Mouse (Mus musculus) cerebellum, adult 18-20 months (tissue): ENCODE measurements at regions not wholly inside any gene's neighbourhood (a gene's known extent, or its start where the extent isn't known, plus 50 kb on each side); places are given as distances from the start of the nearest gene placed in this dataset.
"Not testable (repeated sequence)": the region's sequence is repeated elsewhere in the genome, so short reads cannot be mapped to it uniquely, and the experiment has no call there.

ENCODE experiments used
- DNase-seq, 2 experiments: peaks; one replicate each; pipeline ENCODE4 v3.0.0; 2021

DNA sequence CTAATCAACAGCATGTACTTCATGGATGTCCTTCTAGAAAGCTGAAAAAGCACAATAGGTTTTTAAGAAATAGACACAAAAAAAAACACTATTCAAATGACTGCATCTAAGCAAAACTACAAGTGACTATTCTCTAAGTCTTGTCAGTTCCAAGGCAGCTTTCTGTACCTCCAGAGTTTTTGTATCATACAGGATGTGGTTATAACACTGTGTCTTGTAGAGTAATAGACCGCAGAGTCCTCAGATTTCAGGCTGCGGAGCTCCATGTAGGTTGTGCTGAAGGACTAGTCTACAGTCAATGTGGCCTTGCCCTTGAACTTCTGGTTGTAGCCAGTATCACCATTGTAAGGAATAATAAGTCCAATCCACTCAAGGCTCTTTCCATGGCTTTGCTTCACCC is 1137.7 kb upstream of the Zfp386 start:
- DNase-seq: not testable (repeated sequence)

DNA sequence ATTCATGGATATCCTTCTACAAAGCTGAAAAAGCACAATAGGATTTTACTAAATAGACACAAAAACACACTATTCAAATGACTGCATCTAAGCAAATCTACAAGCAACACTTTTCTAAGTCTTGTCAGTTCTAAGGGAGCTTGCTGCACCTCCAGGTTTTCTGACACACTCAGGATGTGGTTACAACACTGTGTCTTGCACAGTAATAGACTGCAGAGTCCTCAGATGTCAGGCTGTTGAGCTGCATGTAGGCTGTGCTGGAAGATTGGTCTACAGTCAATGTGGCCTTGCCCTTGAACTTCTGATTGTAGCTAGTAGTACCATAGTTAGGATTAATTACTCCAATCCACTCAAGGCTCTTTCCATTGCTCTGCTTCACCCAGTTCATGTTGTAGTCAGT is 1133.1 kb upstream of the Zfp386 start:
- DNase-seq: not testable (repeated sequence)

DNA sequence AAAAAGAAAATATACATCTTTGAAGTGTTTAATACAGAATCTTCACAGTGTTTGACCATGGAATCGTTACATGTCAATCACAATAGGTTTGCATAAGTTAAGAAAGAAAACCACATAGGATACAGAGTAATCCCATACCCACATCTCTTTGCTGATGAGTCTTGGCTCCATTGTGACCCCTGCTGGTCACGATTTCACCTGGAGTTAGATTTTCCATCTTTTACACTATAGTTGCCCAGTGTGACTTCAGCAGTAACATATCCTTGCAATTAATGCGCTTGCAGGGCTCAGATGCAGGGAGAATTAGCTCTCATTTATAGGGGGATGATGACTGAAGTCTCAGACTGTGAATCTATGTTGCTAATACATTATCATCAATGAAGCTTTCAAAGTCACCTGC is 1119.8 kb upstream of the Zfp386 start:
- DNase-seq: no peak

DNA sequence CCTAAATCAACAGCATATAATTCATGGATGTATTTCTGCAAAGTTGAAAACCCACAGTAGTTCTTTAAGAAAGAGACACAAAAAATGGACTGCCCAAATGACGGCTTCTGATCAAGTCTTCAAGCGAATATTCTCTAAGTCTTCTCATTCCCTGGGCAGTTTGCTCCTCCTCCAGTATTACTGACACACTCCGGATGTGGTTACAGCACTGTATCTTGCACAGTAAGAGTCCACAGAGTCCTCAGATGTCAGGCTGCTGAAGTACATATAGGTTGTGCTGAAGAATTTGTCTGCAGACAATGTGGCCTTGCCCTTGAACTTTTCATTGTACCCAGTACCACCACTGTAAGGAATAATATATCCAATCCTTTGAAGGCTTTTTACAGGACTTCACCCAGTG is 1115.4 kb upstream of the Zfp386 start:
- DNase-seq: no peak

DNA sequence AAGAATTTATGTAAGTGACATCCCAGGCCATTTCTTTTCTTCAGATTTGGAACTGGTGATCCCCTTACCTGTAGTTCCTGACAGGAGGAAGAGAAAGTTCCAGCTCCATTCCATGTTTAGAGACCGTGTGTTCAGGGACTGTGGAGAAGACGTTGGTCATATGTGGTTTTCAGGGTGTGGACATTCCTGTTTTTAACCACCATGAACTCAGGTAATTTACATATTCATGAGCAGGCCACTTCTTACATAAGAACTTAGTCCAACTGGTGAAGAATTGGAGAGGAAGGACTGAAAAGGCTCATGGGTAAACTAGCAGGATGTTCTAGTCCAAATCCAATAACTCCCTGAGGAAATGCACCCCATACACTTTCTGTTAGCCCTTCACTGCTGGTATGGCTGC is 1114.9 kb upstream of the Zfp386 start:
- DNase-seq: no peak

DNA sequence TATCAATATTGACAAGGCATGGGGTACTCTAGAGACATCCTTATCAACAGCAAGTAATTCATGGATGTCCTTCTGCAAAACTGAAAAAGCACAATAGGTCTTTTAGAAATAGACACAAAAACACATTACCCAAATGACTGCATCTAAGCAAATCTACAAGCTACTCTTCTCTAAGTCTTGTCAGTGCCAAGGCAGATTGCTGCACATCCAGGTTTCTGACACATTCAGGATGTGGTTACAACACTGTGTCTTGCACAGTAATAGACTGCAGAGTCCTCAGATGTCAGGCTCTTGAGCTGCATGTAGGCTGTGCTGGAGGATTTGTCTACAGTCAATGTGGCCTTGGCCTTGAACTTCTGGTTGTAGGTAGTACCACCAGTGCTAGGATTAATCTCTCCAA is 1110.7 kb upstream of the Zfp386 start:
- not testable (repeated sequence) for DNase-seq

DNA sequence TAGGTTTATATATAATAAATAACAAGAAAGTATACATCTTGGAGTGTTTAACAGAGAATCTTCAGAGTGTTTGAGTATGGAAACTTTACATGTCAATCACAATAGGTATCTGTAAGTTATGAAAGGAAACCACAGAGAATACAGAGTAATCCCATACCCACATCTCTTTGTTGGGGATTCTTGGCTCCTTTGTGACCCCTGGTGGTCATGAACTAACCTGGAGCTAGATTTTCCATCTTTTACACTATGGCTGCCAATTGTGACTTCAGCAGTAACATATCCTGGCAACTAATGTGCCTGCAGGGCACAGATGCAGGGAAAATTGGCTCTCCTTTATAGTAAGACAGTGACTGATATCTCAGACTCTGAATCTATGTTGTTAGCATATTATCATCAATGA is 1107.9 kb upstream of the Zfp386 start:
- DNase-seq: no peak

DNA sequence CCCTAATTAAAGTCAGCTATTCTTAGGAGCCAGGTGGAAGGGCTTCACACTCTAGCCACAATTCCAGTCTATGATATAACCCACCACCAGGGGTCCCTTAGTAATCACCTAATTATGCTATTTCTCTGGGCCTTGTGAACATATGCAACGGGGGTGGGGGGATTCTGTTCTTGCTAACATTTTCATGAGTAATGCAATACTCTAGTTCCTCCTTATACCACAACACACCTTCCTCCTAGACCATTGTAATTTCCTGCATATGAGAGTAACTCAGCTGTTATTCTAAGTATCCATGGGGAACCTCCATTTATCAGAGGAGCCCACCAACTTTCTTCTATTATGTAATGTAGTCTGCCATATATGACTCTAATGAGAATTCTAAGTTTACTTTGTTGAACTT is 1085.4 kb upstream of the Zfp386 start:
- DNase-seq: no peak

DNA sequence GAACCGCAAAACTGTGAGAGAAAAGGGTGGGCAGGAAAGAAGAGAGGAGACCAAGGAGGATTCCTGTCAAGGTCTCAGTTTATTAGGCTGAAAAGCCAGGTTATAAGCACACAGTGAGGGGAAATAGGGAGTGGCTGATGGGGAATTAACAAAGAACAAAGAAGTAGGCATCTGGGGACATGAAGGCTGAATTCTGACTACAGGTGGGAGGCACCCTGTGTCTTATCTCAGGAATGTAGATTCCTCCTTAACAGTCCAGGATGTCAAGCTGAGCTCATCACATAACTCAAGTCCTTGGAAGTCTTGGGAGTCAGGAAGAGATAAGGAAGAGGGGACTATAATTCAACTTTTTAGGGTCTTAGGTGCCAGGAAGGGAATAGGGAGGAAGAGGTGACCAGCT is 1083.3 kb upstream of the Zfp386 start:
- DNase-seq: not testable (repeated sequence)

DNA sequence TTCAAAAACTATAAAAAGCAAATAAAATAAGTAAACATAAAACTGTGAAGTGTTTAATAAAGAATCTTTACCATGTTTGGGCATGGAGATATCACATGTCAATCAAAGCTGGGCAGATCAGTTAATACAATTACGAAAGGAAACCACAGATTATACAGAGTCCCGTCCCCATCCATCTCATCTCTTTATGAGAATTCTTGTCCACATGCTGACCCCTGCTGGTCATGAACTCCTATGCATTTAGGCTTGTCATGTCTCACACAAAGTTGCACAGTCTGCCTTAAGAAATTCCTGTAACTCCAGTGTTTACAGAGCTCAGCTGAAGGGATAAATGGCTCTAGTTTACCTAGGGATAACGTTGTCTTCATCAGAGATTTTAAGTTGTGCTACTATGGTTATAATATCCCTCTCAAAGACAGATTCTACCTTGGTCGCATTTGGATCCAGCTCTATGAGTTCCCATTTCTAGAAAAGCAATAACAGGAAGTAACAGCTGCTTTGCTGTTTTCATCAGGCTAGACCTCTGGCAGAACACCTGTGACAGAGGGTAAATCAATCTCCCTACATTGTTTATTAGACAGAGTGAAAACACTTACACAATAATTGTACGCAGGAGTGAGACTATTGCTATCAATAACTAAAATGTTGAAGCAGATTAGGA is 1065.9 kb upstream of the Zfp386 start:
- DNase-seq: no peak

DNA sequence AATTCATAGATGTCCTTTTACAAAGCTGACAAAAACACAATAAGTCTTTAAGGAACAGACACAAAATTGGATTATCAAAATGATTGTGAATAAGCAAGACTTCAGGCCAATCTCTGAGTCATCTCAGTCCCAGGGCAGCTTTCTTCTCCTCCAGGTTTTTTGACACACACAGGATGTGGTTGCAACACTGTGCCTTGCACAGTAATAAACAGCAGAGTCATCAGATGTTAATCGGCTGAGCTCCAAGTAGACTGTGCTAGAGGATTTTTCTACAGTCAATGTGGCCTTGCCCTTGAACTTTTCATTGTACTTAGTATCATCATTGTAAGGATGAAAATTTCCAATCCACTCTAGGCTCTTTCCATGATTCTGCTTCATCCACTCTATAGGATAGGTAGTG is 1056.6 kb upstream of the Zfp386 start:
- no peak for DNase-seq

DNA sequence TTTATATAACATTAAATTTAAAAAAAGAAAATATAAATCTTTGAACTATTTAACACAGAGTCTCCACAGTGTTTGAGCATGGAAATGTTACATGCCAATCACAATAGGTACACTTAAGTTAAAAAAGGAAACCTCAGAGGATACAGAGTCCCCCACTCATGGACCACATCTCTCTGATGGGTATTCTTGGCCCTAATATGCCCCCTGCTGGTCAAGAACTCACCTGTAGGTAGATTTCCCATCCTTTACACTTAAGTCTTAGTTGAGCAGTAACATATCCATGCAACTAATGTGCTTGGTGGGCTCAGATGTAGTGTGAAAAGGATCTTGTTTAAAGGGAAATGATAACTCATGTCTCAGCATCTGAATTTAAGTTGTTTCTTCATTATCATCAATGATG is 1050.7 kb upstream of the Zfp386 start:
- DNase-seq: no peak

DNA sequence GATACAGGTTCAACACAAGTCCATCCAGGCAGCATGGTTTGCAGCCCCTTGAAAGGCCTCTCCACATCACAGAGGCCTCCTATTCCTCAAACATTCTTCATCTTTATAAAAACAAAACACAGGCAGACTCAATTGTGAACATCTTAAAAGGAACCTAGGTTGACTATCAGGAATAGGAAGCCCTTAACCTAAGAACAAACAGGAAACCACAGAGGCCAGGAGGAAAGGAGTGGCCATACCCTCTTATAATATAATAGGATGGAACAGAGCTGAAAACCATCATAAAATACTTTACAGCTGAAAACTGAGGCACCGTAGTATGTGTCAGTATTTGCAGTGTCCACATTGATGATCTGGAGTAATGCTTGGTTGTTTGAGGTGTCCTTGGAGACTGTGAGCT is 1044.4 kb upstream of the Zfp386 start:
- DNase-seq: no peak

DNA sequence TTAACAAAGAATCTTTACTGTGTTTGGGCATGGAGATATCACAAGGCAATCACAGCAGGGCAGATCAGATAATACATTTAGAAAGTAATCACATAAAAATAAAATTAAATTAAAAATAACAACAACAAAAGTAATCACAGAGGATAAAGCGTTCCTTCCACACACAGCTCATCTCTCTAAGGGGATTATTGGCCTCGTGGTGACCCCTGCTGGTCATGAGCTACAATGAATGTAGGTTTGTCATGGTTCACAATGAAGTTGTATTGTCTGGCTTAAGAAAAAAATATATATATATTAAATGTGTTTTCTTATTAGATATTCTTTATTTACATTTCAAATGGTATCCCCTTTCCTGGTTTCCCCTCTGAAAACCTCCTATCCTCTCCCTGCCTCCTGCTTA is 1039.1 kb upstream of the Zfp386 start:
- DNase-seq: no peak

DNA sequence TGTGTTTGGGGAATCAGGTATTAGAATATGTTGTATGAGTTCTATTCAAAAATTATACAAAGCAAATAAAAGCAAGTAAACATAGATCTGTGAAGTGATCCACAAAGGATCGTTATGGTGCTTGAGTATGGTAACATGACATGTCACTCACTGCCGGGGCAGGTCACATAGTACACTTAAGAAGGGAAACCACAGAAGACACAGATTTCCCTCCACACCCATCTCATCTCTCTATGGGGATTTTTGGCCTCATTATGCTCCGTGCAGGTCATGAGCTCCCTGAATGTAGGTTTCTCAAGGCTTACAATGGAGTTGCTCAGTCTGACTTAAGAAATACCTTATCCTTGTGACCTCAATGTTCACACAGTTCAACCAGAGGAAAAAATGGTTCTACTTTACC is 1034.8 kb upstream of the Zfp386 start:
- no peak for DNase-seq

DNA sequence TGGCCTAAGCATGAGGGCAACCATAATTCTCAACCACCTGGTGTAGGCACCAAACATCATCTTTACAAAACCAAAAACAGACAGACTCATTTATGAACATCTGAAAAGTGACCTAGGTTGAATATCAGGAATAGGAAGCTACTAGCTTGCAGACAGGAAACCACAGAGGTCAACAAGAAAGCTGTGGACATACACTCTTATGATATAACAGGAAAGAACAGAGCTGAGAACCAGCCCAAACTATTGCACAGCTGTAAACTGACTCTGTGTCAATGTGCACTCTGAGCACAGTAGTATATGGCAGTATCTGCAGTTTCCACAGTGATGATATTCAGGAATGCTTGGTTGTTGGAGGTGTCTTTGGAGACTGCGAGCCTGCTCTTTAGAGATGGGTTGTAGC is 1023.8 kb upstream of the Zfp386 start:
- DNase-seq: no peak

DNA sequence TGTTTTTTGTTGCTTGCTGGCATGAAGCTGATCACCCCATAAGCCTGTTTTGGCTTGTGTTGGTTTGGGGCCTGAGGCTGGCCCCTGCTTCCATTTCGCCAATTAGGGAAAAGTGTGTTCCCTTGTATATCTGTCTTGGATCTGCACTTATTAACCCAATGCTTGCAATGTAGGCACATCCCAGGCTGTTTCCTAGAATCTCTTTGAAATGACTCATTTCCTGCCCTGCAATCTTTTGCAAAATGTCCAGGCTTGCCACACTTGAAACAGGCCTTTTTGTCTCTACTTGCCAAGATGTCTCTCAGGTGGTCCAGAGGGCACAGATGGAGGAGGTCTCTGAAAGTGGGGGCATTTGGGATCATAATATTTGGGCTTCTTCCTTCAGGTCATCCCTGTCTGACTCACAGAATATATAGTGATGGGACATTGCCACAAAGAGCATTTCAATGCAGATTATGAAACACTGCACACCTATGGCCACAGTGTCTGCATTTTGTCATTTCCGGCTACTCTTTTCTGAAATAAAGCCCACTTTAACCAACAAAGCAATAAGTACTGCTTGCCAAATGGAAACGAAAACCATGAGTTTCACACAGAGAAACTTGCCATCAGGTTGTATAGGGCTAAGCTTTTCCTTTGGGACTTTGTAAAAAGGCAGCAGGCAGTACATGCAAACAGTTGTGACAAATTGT is 1012.9 kb upstream of the Zfp386 start:
- DNase-seq: no peak

DNA sequence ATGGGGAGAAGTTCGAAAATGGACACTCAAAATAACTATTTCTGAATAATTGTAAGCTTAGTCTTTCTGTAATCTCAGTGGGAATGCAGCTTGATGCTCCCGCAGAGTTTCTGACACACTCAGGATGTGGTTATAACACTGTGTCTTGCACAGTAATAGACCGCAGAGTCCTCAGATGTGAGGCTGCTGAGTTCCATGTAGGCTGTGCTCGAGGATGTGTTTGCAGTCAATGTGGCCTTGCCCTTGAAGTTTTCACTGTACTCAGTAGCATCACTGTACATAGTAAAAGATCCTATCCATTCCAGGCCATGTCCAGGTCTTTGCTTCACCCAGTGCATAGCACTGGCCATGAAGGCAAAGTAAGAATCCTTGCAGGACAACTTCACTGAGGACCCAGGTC is 992.4 kb upstream of the Zfp386 start:
- DNase-seq: no peak

DNA sequence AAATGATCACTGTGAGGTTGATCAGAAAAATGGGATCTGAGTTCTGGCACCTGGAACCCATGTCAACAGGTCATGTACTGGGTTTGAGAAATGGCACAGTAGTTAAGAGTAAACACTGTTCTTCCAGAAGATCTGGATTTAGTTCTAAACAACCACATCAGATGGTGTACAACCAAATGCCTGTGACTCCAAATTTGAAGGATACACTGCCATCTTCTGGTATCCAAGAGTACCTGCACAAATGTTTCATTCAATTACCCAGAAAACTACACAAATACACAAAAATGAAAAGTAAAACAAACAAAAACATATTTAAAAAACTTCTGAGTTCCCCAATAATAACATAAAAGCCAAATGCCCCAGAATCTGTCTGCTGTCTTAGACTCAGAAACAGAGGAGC is 987.6 kb upstream of the Zfp386 start:
- DNase-seq: not testable (repeated sequence)

DNA sequence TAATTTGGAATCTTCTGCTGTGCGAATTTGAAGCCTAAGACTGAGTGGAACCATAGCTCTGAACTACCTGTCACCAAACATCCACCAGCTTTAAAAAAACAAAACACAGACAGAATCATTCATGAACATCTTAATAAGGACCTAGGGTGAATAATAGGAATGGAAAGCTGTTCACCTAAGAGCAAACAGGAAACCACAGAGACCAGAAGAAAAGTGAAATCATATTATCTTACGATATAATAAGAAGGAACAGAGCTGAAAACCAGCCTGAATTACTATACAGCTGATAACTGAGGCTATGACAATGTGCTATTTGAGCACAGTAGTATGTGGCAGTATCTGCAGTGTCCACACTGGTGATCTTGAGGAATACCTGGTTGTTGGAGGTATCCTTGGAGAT is 980.3 kb upstream of the Zfp386 start:
- DNase-seq: no peak

DNA sequence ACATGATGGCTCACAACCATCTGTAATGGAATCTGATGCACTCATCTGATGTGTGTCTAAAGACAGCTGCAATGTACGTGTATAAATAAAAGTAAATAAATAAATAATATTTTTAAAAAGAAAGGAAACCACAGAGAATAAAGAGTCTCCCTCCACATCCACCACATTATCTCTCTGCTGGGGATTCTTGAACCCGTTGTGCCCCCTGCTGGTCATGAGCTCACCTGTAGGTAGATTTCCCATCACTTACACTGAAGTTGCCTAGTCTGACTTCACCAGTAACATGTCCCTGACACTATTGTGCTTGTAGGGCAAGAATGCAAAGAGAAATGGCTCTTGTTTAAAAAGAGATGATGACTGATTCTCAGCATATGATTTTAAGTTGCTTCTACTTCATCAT is 956.1 kb upstream of the Zfp386 start:
- DNase-seq: not testable (repeated sequence)

DNA sequence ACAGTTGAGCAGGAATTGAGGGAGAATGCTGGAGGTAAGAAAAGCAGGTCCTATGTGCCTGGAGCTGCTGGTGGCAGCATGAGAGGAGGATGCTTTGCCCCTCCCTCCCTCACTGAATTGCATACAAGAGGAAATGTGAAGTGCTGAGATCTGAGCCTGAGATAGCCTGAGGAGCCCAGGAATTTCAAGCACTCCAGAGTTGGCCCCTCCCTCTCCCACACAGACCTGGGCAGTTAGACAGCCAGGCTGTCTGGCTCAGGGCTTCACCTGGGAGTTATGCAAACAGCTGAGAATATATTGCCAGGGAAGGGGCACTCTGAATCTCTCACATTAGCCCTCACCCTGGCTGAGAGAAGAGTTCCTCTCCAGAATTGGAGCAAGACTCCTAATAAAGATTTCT is 937.8 kb upstream of the Zfp386 start:
- DNase-seq: no peak

DNA sequence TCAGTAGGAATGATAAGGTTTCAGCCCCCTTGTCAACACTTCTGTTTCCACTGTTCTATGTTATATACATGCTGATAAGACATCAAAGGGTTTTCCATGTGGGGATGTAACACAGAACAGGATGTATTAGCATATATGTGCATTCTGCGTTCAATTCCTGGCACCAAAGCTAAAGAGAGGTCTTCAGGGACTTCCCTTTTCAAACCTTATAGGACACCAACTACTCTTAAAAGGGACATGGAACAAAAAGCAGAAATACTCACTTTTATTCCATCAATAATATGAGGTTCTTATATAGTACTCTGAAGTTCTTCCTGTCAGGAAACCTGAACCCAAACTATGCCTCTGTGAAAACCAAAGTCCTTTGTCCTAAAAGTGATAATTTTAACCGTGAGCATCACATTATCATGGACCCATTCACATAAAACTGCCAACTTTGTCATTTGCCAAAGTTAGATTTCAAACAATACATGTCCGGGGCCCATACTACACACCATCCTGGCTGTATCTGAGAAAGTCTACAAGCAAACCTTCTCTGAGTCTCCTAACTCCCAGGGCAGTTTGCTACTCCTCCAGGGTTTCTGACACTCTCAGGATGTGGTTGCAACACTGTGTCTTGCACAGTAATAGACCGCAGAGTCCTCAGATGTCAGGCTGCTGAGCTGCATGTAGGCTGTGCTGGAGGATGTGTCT is 928.2 kb upstream of the Zfp386 start:
- not testable (repeated sequence) for DNase-seq

DNA sequence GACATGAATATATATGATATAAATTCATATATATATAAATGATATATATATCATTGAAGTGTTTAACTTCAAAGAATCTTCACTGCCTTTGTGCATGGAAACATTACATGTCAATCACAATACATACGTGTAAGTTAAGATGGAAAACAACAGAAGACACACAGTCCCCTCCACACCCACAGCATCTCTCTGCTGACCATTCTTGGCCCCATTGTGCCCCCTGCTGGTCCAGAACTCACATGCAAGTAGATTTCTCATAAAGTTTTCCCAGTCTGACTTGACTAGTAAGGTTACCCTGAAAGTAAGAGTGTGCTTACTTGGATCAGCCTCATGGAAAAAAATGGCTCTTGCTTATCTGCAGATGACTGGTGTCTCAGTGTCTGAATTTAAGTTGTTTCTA is 926.3 kb upstream of the Zfp386 start:
- DNase-seq: no peak
